In genomic region chr6:88988551-88988950, GRCm38 (mm10) we compare ENCODE assay signal across 28 mouse cellular contexts.
A peak's percentile ranks its signal among the peaks of the same experiment; 100 is the strongest.
DNase-seq lines count a peak whose midpoint lies in the region; ATAC-seq and TF ChIP-seq lines count a peak whose summit lies in the region.
"Had no signal": no experiment of that assay in that cellular context is flagged by ENCODE, and none has a peak within 500 bp of the region (broad histone marks: within the 10 kb centered on the region; RNA-seq: fewer than 3 reads in every experiment).

No protein-coding gene starts in this region.

- H3K9ac ChIP-seq in midbrain, postnatal 0 days (replicated peaks; ENCODE audit: low read length, poor library complexity, severe bottlenecking) = no peak overlapping the region
- H3K9ac ChIP-seq: embryonic facial prominence, embryonic 13.5 days; embryonic facial prominence, embryonic 15.5 days; forebrain, embryonic 12.5 days had no signal

- 95% methylated on average over 10 of the region's 10 CpGs for WGBS in midbrain, embryonic 10.5 days
- 94% methylated on average over 10 of the region's 10 CpGs for WGBS in midbrain, postnatal 0 days

- no peak overlapping the region for H3K4me2 ChIP-seq in midbrain, postnatal 0 days (ENCODE audit: low read depth, low read length, poor library complexity, severe bottlenecking)
- H3K4me2 ChIP-seq: embryonic facial prominence, embryonic 13.5 days; embryonic facial prominence, embryonic 15.5 days; forebrain, embryonic 12.5 days had no signal

- H3K4me3 ChIP-seq in midbrain, embryonic 10.5 days = no peak overlapping the region
- no peak overlapping the region for H3K4me3 ChIP-seq in midbrain, postnatal 0 days (ENCODE audit: low read depth, low read length)
- H3K4me3 ChIP-seq: embryonic facial prominence, embryonic 13.5 days; embryonic facial prominence, embryonic 15.5 days; erythroblast, embryonic 14.5 days; forebrain, embryonic 10.5 days; forebrain, embryonic 12.5 days had no signal

- peak overlapping the region; percentile 23; the same call in 1 of the 2 replicates for H3K27ac ChIP-seq in midbrain, embryonic 10.5 days (replicated peaks)
- H3K27ac ChIP-seq in midbrain, postnatal 0 days (ENCODE audit: low read depth, low read length) = no peak overlapping the region
- H3K27ac ChIP-seq: embryonic facial prominence, embryonic 13.5 days; embryonic facial prominence, embryonic 15.5 days; forebrain, embryonic 10.5 days; forebrain, embryonic 12.5 days had no signal

- no peaks in the 10 kb centered on the region for H3K36me3 ChIP-seq in midbrain, embryonic 10.5 days
- H3K36me3 ChIP-seq in midbrain, postnatal 0 days (ENCODE audit: insufficient read depth, low read length) = no peaks in the 10 kb centered on the region
- H3K36me3 ChIP-seq: embryonic facial prominence, embryonic 13.5 days; embryonic facial prominence, embryonic 15.5 days; forebrain, embryonic 10.5 days; forebrain, embryonic 12.5 days; G1E had no signal

- no peak for TF ChIP-seq CTCF in midbrain, postnatal 0 days (IDR thresholded peaks at IDR 0.05)

- no peaks in the 10 kb centered on the region for H3K9me3 ChIP-seq in midbrain, embryonic 10.5 days (replicated peaks)
- H3K9me3 ChIP-seq in midbrain, postnatal 0 days (ENCODE audit: low read length) = no peaks in the 10 kb centered on the region
- H3K9me3 ChIP-seq: embryonic facial prominence, embryonic 13.5 days; embryonic facial prominence, embryonic 15.5 days; forebrain, embryonic 10.5 days; forebrain, embryonic 12.5 days; G1E had no signal

- no peaks in the 10 kb centered on the region; the same call in 1 of the 2 replicates for H3K27me3 ChIP-seq in midbrain, embryonic 10.5 days (ENCODE audit: low read depth, poor library complexity, severe bottlenecking)
- no peaks in the 10 kb centered on the region for H3K27me3 ChIP-seq in midbrain, postnatal 0 days (ENCODE audit: insufficient read depth, low read length)
- H3K27me3 ChIP-seq: embryonic facial prominence, embryonic 13.5 days; embryonic facial prominence, embryonic 15.5 days; Patski had no signal

- H3K4me1 ChIP-seq in midbrain, embryonic 10.5 days = peaks cover 28% of the 10 kb centered on the region
- H3K4me1 ChIP-seq in midbrain, postnatal 0 days (ENCODE audit: insufficient read depth, low read length) = peaks cover 12% of the 10 kb centered on the region
- H3K4me1 ChIP-seq: embryonic facial prominence, embryonic 13.5 days had no signal

- no peak for DNase-seq in midbrain, embryonic 10.5 days (ENCODE audit: low spot score)
- DNase-seq in midbrain, postnatal 0 days (ENCODE audit: low spot score) = no peak
- DNase-seq in right cerebral cortex, adult 2 months (ENCODE audit: low spot score in 2 of 2) = peak; percentile 25 to 43
- DNase-seq in right cerebral cortex, postnatal 14 days = no peak
- peak; percentile 83 for DNase-seq in brain, adult 2 months (ENCODE audit: low read depth, low spot score)
- DNase-seq in heart, adult 11 months = no peak
- DNase-seq: adrenal gland, adult 8-10 months; adrenal gland, postnatal 14 days; adrenal gland, postnatal 36 days; B cell, adult 2 months; cerebellum, adult 11 months; cerebellum, adult 18-20 months; cerebellum, adult 8-10 months; cerebellum, adult 9-11 months; cerebellum, postnatal 14 days; cerebellum, postnatal 36 days; embryo, embryonic 11 days had no signal

- ATAC-seq in midbrain, postnatal 0 days (ENCODE audit: low FRiP score) = no peak
- ATAC-seq: activated CD4-positive, CD25-positive, alpha-beta regulatory T cell, adult 4 months; CD4-positive, CD25-positive, alpha-beta regulatory T cell, adult 4 months; forebrain, embryonic 14.5 days; forebrain, embryonic 16.5 days; Patski had no signal

Comparison
In these comparisons a context has a peak if more than half of its experiments do, and no peak if none do; other contexts are left out.
1. DNase-seq: peak in right cerebral cortex, adult 2 months (2 of 2) and brain, adult 2 months (single experiment); none in midbrain, embryonic 10.5 days (single experiment), midbrain, postnatal 0 days (single experiment), right cerebral cortex, postnatal 14 days (single experiment) and heart, adult 11 months (single experiment).